ENCODE assay signal across 8 mouse cellular contexts in the genomic region with DNA sequence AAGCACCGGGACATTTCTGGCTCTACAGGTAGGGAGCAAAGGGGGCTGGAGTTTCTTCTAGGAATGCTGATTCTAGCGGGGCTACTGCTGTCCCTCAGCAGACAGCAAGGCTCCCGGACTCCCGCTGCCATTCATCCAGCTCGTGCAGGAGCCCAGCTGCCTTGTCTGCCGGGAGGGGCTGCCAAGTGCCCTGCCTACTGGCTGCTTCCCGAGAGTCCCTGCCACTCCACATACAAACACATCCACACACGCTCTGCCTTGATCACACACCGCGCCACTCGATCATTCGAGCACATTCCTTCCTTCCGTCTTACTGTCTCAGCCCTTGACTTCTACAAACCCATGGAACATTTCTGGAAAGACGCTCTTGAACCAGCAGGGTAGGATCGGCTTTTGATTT.
A peak's percentile ranks its signal among the peaks of the same experiment; 100 is the strongest.
DNase-seq lines count a peak whose midpoint lies in the region; ATAC-seq lines count a peak whose summit lies in the region.

No protein-coding gene starts in this region.

- ATAC-seq in forebrain, embryonic 12.5 days (ENCODE audit: low FRiP score), result peak; percentile 50
- ATAC-seq in hindbrain, embryonic 13.5 days (ENCODE audit: low FRiP score), result 0 out of 2 replicates have a peak, but pooled peaks have one; percentile 23

- WGBS in forebrain, embryonic 12.5 days, result 2% methylated on average over 15 of the region's 15 CpGs
- WGBS in hindbrain, embryonic 13.5 days, result 3% methylated on average over 15 of the region's 15 CpGs
- 7% methylated on average over 15 of the region's 15 CpGs for WGBS in midbrain, embryonic 10.5 days

- DNase-seq in urinary bladder, adult 18-20 months (ENCODE audit: low spot score in 2 of 2), result peak; percentile 12 to 23
- DNase-seq in urinary bladder, postnatal 4 days (ENCODE audit: low spot score in 2 of 2), result no peak
- peak; percentile 3 to 40 for DNase-seq in left cerebral cortex, postnatal 10 days (ENCODE audit: extremely low spot score in 1 of 2, low spot score in 2 of 2)
- peak; percentile 46 for DNase-seq in midbrain, embryonic 10.5 days (ENCODE audit: low spot score)
- peak; percentile 44 for DNase-seq in right cerebral cortex, postnatal 4 days
- DNase-seq in spleen, postnatal 10 days (ENCODE audit: low spot score in 2 of 2), result no peak

- intact Hi-C loops in left cerebral cortex, postnatal 10 days (cut with DNase I), result no loop called here

- peaks cover 15% of the 10 kb centered on the region for H3K4me1 ChIP-seq in forebrain, embryonic 12.5 days
- H3K4me1 ChIP-seq in hindbrain, embryonic 13.5 days (replicated peaks), result peaks cover 21% of the 10 kb centered on the region
- H3K4me1 ChIP-seq in midbrain, embryonic 10.5 days, result peaks cover 19% of the 10 kb centered on the region

- no peaks in the 10 kb centered on the region for H3K9me3 ChIP-seq in forebrain, embryonic 12.5 days
- no peaks in the 10 kb centered on the region for H3K9me3 ChIP-seq in hindbrain, embryonic 13.5 days
- H3K9me3 ChIP-seq in midbrain, embryonic 10.5 days (replicated peaks), result no peaks in the 10 kb centered on the region

- no peak overlapping the region for H3K27ac ChIP-seq in forebrain, embryonic 12.5 days
- H3K27ac ChIP-seq in hindbrain, embryonic 13.5 days, result no peak overlapping the region
- no peak overlapping the region for H3K27ac ChIP-seq in midbrain, embryonic 10.5 days (replicated peaks)

- H3K4me2 ChIP-seq in forebrain, embryonic 12.5 days, result peak overlapping the region; percentile 51
- peak overlapping the region; percentile 58 for H3K4me2 ChIP-seq in hindbrain, embryonic 13.5 days

- peak overlapping the region; percentile 24 for H3K4me3 ChIP-seq in forebrain, embryonic 12.5 days (replicated peaks)
- peak overlapping the region; percentile 31 for H3K4me3 ChIP-seq in hindbrain, embryonic 13.5 days
- H3K4me3 ChIP-seq in midbrain, embryonic 10.5 days, result peak overlapping the region; percentile 43

- no peaks in the 10 kb centered on the region for H3K36me3 ChIP-seq in forebrain, embryonic 12.5 days (replicated peaks)
- no peaks in the 10 kb centered on the region for H3K36me3 ChIP-seq in hindbrain, embryonic 13.5 days
- no peaks in the 10 kb centered on the region for H3K36me3 ChIP-seq in midbrain, embryonic 10.5 days

- peaks cover 49% of the 10 kb centered on the region for H3K27me3 ChIP-seq in forebrain, embryonic 12.5 days
- H3K27me3 ChIP-seq in hindbrain, embryonic 13.5 days, result peaks cover 50% of the 10 kb centered on the region
- H3K27me3 ChIP-seq in midbrain, embryonic 10.5 days (ENCODE audit: low read depth, poor library complexity, severe bottlenecking), result peaks cover 62% of the 10 kb centered on the region

- no peak overlapping the region for H3K9ac ChIP-seq in forebrain, embryonic 12.5 days
- H3K9ac ChIP-seq in hindbrain, embryonic 13.5 days, result peak overlapping the region; percentile 43; the same call in 1 of the 2 replicates

Comparison
In these comparisons a context has a peak if more than half of its experiments do, and no peak if none do; other contexts are left out.
1. DNase-seq: peak in urinary bladder, adult 18-20 months (2 of 2), left cerebral cortex, postnatal 10 days (2 of 2), midbrain, embryonic 10.5 days (single experiment) and right cerebral cortex, postnatal 4 days (single experiment); none in urinary bladder, postnatal 4 days (0 of 2) and spleen, postnatal 10 days (0 of 2).
2. Peak in every context shown above with its lines, with median percentiles within 50 percentile points of each other: H3K4me3 ChIP-seq.